Mouse (Mus musculus) adrenal gland, adult 8-10 months (tissue): ENCODE results near the gene Gm21974. TPM values are rescaled to one million over a fixed set of nuclear protein-coding genes. Genes with fewer than 3 reads are reported as not detected.
A peak's percentile ranks its signal among the peaks of the same experiment; 100 is the strongest.
"Not testable (repeated sequence)": the region's sequence is repeated elsewhere in the genome, so short reads cannot be mapped to it uniquely, and the experiment has no call there.

Experiments used
- DNase-seq: peaks from one replicate; pipeline ENCODE4 v3.0.0; 2022
- total RNA-seq, 4 experiments: library from RNA; stranded (reverse); gene quantifications; 2 replicates each; pipeline ENCODE4 v1.2.4; 2022

Gm21974 gene
- total RNA-seq, 4 experiments from 2014 or later: 0.38 TPM; not detected in 3

GRCm38 (mm10) chr7:127912938-127913337 is 17.7 kb upstream of the Gm21974 start:
- no peak for DNase-seq

- peak; percentile 79 for DNase-seq
Observed at GRCm38 (mm10) chr7:127912190-127912871, 17.1 kb upstream of the Gm21974 start, which contains the start of gene Kat8. TSS of gene Kat8 (plus strand) at chr7:127912516.

GRCm38 (mm10) chr7:127908656-127909055 is 13.4 kb upstream of the Gm21974 start:
- DNase-seq: no peak

DNA sequence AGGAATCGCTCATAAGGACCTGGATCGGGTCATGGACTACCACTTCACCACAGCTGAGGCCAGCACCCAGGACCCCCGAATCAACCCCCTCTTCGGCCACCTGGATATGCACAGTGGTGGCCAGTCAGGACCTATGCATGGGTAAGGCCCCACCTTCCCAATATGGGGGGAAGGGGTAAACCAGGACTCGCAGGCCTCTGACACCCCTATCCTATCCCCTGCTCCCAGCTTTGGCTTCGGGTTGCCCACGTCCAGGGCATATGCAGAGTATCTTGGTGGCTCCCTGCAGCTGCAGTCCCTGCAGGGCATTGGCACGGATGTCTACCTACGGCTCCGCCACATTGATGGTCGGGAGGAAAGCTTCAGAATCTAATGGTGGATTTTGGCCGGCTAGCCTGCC is 12.7 kb upstream of the Gm21974 start:
- DNase-seq: no peak

GRCm38 (mm10) chr7:127903971-127904796 is 8.9 kb upstream of the Gm21974 start, which contains the start of gene Bckdk:
TSS of gene Bckdk (plus strand) at chr7:127904082.
- DNase-seq: peak; percentile 74

DNA sequence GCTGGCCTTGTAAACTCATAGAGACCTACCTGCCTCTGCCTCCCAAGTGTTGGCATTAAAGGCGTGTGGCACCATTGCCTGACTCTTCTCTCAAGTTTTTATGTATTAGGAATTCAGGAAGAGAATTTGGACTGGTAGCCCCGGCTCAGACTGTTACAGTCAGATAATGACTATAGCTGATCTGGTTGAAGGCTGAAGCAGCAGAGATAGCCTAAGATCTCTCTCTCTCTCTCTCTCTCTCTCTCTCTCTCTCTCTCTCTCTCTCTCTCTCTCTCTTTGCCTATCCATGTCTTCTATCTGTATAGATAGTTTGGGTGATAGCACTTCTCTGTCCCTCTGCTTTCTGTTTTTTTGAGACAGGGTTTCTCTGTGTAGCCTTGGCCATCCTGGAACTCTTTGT is 6.5 kb upstream of the Gm21974 start:
- DNase-seq: no peak

DNA sequence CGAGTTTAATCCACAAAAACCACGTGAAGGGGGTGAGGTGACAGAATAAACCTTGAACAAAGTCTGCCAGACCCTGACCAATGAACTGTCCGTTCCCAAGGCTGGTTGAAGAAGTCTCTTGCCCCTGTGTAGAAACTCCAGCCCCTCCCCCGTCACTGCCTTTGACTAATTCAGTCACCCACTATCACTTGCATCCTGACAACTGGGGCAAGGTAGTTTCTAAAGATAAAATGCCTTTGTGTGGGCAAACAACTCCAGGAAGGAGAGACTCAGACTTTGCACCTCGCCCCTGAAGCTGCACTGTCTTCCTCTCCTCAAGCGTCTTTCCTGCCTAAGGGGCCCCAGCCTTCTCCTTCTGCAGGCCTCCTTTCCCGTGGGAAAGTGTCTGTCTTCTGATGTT is 4.7 kb upstream of the Gm21974 start:
- no peak for DNase-seq

- DNase-seq: no peak
Observed at GRCm38 (mm10) chr7:127898179-127898956, 3.1 kb upstream of the Gm21974 start.

DNA sequence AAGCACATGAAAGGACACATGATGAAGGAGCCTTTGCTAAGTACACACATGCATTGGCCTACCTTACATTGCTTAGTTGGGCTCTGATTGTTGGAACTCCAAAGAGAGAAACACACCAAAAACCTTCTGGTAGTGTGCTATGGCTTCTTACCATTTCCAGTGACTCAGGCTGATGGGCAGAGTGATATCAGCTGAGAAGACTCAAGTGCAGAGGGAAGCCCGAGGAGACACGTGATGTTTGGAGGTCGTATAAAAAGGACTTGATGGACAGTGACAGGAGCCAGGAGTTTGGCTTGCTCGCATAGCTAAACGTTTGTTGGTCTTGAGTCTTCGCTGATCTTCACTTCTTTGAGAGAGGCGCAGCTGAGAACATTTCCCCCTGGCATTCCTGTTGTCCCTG is 2.3 kb upstream of the Gm21974 start:
- DNase-seq: no peak

DNA sequence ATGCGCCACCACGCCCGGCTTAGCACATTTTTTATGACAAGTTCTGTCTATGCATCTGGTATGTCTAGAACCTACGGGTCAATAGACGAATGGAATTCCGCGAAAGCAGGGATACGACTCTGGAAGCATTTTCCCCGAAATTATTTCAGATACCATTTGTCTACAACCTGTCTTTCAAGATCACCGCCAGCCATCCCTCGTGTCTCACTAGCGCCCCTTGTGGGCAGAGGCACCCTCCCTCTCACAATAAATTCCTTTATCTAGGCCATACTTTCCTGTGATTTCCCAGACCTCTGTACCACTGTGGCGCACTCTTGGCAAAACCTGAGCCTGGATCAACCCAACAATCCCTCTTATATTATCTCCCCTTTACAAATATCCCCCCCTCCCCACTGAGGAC is 1.1 kb upstream of the Gm21974 start:
- DNase-seq: no peak

- not testable (repeated sequence) for DNase-seq
Observed at GRCm38 (mm10) chr7:127895891-127896290, 637 bp upstream of the Gm21974 start.

GRCm38 (mm10) chr7:127894480-127894879 is 774 bp downstream of the Gm21974 start:
- no peak for DNase-seq

DNA sequence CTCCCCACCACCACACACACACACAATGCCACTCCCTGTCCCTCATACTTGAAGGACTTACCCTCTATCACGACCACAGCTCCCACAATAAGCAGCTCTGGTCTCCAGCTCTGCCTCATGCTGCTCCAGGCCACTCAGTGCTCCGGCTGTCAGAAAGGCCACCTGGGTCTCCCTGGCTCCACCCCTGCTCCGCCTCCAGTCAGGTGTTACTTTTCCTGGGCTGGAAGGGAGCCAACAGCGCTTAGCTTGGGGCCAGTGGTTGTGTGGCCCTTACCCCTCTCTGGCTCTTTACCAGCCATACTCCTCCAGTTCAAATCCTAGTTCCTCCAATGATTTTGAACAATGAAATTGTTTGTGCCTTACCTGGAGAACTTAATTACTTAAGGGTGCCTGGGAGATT is 4.5 kb downstream of the Gm21974 start, which contains the start of gene Prss53:
Gene Prss53, minus strand, starts transcription at position 173 of the 400 bp plus-strand sequence.
- DNase-seq: no peak

DNA sequence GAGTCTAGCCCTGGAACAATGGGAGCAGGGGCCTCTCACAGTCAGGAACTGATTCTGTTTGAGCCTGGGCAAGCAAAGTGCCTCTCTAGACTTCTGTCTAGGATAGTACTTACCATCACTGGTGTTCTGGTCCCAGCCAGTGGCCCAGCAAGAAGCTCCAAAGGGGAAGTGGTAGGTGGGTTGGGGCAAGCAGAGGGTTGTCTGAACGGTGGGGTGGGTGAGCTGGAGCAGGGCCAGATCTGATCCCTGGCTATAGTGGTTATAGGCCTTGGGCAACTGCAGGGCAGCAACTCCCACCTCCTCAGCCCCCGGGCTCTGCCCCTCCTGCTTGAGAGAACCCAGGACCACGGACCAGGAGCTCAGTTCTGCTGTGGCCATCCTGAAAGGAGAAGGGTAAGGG is 6.4 kb downstream of the Gm21974 start:
- DNase-seq: no peak

DNA sequence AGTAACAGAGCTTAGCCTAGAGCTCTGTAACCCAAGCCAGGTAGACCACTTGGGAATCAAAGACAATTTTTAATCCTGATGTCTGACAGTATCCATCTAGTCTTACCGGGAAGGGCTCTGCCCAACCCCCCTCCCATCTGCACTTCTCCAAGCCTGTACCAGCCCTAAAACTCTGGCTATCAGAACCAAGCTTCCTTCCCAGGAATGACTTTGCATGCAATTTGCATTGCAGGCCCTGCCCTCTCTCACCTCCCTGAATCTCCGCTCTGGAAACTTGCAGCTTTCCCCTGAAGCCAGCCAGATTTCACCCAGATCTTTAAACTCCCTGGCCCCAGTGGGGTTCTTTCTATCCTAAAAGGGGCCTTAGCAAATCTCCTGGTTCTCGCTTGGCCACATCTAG is 7.5 kb downstream of the Gm21974 start:
- no peak for DNase-seq

DNA sequence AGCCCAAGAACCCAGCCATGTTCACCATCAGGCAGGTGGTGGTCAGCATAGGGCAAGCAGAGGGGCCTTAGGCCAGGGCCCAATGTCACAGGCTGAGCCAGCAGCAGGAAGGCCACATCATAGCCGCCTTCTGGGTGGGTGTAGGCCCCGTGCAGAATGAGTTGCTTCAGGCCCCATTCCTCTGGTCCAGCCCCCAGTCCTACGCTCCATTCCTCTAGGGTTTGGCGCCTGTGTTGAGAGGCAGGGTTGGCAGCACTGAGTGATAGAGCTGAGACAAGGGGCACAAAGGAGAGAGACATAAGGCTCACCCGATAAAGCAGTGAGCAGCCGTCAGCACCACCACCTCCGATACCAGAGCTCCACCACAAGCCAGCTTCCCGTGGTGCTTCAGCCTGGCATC is 8.1 kb downstream of the Gm21974 start:
- DNase-seq: no peak

DNA sequence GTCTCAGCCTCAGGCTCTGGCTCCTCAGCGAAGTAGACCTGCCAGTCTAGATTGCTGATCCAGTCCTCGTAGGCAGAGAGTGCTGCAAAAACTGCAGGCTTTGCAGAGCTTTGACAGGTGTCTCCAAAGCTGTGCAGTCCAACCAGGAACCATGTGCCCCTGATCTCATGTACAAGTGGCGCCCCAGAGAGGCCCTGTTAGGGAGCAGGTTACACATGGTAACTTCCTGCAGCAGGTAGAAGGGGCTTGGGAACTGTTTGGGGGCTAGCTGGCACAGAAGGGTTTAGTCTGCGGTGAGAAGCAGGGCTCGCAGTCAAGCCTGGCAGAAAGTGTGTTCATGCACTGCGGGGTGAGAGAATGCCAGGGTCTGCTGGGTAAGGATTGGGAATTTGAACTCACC is 8.7 kb downstream of the Gm21974 start:
- no peak for DNase-seq

GRCm38 (mm10) chr7:127885951-127886350 is 9.3 kb downstream of the Gm21974 start:
- no peak for DNase-seq

DNA sequence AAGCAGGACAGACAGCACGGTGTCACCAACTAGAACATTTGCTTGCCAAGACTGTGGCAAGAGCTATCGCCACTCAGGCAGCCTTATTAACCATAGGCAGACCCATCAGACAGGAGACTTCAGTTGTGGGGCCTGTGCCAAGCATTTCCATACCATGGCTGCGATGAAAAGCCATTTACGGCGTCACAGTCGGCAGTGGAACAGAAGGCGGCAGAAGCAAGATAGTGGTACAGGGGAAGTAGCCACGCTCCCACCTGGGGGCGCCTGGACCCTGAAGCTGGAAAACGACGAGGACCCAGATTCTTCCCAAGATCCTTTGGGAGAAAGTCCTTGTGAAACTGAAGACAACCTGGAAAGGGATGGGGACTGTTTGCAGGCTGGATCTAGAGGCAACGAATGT is 14.8 kb downstream of the Gm21974 start:
- DNase-seq: no peak

GRCm38 (mm10) chr7:127879301-127879700 is 16.0 kb downstream of the Gm21974 start:
- no peak for DNase-seq

DNA sequence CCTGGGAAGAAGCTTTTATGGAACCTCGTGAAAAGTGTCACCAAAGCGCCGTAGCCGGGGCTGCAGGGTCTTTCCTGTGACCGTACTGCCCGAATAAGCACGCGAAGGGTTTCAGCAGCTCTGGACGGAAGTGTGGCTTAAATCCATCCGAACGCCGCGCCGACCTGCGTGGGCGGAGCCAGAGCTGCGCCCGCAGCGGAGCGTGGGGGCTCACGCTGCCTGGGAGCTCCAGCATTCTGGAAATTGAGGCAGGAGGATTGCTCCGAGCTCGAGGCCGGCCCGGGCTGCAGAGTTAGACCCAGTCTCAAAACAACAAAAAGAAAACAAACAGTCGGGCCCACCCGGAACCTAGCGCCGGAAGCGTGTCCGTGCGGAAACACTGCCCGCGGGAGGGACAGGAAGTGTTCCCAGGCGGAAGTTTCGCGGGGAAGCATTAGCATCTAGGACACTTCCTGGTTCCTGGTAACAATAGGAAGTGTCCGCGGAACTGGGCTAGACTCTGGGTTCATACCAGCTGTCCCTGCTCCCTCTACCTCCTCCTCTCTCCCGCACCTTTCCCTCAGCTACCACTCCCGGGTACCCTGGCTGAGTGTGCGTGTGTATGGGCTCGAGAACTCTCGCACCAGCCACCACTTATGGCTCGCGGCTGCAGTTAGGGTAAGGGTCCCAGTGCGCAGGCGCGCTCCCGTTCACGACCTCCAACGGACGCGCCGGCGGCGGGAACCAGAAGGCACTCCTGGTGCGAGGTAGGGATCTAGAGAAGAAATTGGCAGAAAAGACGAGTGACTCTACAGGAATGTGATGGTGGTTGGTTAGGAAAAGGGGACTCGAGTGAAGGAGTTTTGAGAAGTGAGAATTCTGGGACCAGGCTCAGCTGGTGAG is 18.5 kb downstream of the Gm21974 start, which contains the start of gene Zfp668:
Gene Zfp668, minus strand, starts transcription at position 362 of the 882 bp plus-strand sequence.
- DNase-seq: peak; percentile 82

- DNase-seq: peak; percentile 53
Observed at GRCm38 (mm10) chr7:127876041-127876466, 19.2 kb downstream of the Gm21974 start, which contains the start of gene Zfp646. TSS of gene Zfp646 (plus strand) at chr7:127876221.
